Mouse (Mus musculus) Patski (cell line): ENCODE data around the gene Id3. TPM values are rescaled to one million over a fixed set of nuclear protein-coding genes. Genes with fewer than 3 reads are reported as not detected.

Source experiments
- ATAC-seq: fragments of 100-300 bp; one replicate; pipeline ENCODE4 v1.8.0; 2021
- CTCF ChIA-PET: fragments of 350-600 bp; sonication (Branson Sonifier 250); formaldehyde crosslinking; loops from one replicate; lab custom pipeline; 2022; ENCODE audit warnings: inconsistent platforms; lab: Charles Lee
- POLR2A ChIA-PET: fragments of 350-600 bp; sonication (Branson Sonifier 250); formaldehyde crosslinking; loops from one replicate; lab custom pipeline; 2022; ENCODE audit warnings: antibody characterized with exemption, inconsistent platforms; lab: Charles Lee
- DNase-seq: peaks from one replicate; pipeline ENCODE4 v3.0.0-alpha.2; 2011; ENCODE audit warnings: low read depth, low spot score
- H3K27me3 ChIP-seq: fragments of 371-371 bp; one replicate; pipeline ENCODE4 v1.5.1; 2021
- CTCF ChIP-seq: fragments of 100-300 bp; IDR thresholded peaks from one replicate; pipeline ENCODE4 v1.5.1; 2021
- in situ Hi-C: fragments of 300-500 bp; cut with MboI; formaldehyde crosslinking; loops from 3 replicates; pipeline ENCODE4 v1.11.1; 2018; ENCODE audit warnings: low pct_unique_long_range_greater_than_20kb, mixed read lengths
- polyA plus RNA-seq: library from polyadenylated mRNA; unstranded; gene quantifications from one replicate; pipeline ENCODE4 v1.2.3, GENCODE M21; 2021

Id3 gene
- polyA plus RNA-seq, 1 experiment from 2014 or later = 175 TPM

- DNase-seq = no peak
- CTCF ChIA-PET = no interaction called here
- no peak for TF ChIP-seq CTCF
- POLR2A ChIA-PET = interaction anchor here (1.2 kb wide), 1 partner anchor 9 kb away, joined by 3 read pairs; no protein-coding TSS in a partner anchor
- peak; percentile 15 for ATAC-seq
- H3K27me3 ChIP-seq = no peaks in the 10 kb centered on the region
- in situ Hi-C loops = no loop called here
Measured at GRCm38 (mm10) chr4:136146712-136147154, 3.4 kb downstream of the Id3 start.

- POLR2A ChIA-PET = no interaction called here
- no peak for TF ChIP-seq CTCF
- in situ Hi-C loops = no loop called here
- ATAC-seq (peak; percentile 38), DNase-seq (no peak)
- CTCF ChIA-PET = interaction anchor here (0.9 kb wide), 1 partner anchor 78 kb away, joined by 3 read pairs; no protein-coding TSS in a partner anchor
- H3K27me3 ChIP-seq = no peaks in the 10 kb centered on the region
Measured at GRCm38 (mm10) chr4:136147436-136148135, 4.3 kb downstream of the Id3 start.

- CTCF ChIA-PET = interaction anchor here (0.6 to 1.2 kb wide), 3 partner anchors 78 to 92 kb away, joined by 3 to 4 read pairs (median 3); no protein-coding TSS in a partner anchor
- POLR2A ChIA-PET = no interaction called here
- no peak for TF ChIP-seq CTCF
- H3K27me3 ChIP-seq = no peaks in the 10 kb centered on the region
- in situ Hi-C loops = no loop called here
- ATAC-seq (no peak), DNase-seq (no peak)
Measured at GRCm38 (mm10) chr4:136148342-136149044, 5.2 kb downstream of the Id3 start.

- no peak for TF ChIP-seq CTCF
- DNase-seq = no peak
- in situ Hi-C loops = no loop called here
- no peaks in the 10 kb centered on the region for H3K27me3 ChIP-seq
- no peak for ATAC-seq
- POLR2A ChIA-PET = no interaction called here
- CTCF ChIA-PET = interaction anchor here (1.2 kb wide), 1 partner anchor 83 kb away, joined by 3 read pairs; no protein-coding TSS in a partner anchor
Measured at GRCm38 (mm10) chr4:136149045-136149379, 5.7 kb downstream of the Id3 start.

- no peaks in the 10 kb centered on the region for H3K27me3 ChIP-seq
- ATAC-seq = no peak
- no peak for TF ChIP-seq CTCF
- in situ Hi-C loops = loop anchor here (10.0 to 25.0 kb wide), 2 partner anchors 205 to 337 kb away; partner anchors contain the start of gene Hmgcl
- ChIA-PET CTCF (interaction anchor here (0.8 to 1.1 kb wide), 2 partner anchors 10 to 71 kb away, joined by 4 to 6 read pairs; no protein-coding TSS in a partner anchor), POLR2A (no interaction called here)
- DNase-seq = no peak
Measured at GRCm38 (mm10) chr4:136149734-136150133, 6.4 kb downstream of the Id3 start.

GRCm38 (mm10) chr4:136150596-136150995 is 7.3 kb downstream of the Id3 start:
- ATAC-seq (no peak), DNase-seq (no peak)
- TF ChIP-seq CTCF = no peak
- in situ Hi-C loops = loop anchor here (10.0 to 25.0 kb wide), 2 partner anchors 206 to 338 kb away; partner anchors contain the start of gene Hmgcl
- POLR2A ChIA-PET = no interaction called here
- CTCF ChIA-PET = interaction anchor here (0.8 kb wide), 1 partner anchor 72 kb away, joined by 4 read pairs; no protein-coding TSS in a partner anchor
- no peaks in the 10 kb centered on the region for H3K27me3 ChIP-seq

GRCm38 (mm10) chr4:136152821-136153220 is 9.5 kb downstream of the Id3 start:
- ATAC-seq (no peak), DNase-seq (no peak)
- in situ Hi-C loops = loop anchor here (10.0 to 25.0 kb wide), 2 partner anchors 208 to 341 kb away; partner anchors contain the start of gene Hmgcl
- ChIA-PET POLR2A (no interaction called here), CTCF (no interaction called here)
- TF ChIP-seq CTCF = no peak
- no peaks in the 10 kb centered on the region for H3K27me3 ChIP-seq

GRCm38 (mm10) chr4:136154462-136154861 is 11.2 kb downstream of the Id3 start:
- H3K27me3 ChIP-seq = no peaks in the 10 kb centered on the region
- in situ Hi-C loops = loop anchor here (10.0 to 25.0 kb wide), 2 partner anchors 210 to 342 kb away; partner anchors contain the start of gene Hmgcl
- TF ChIP-seq CTCF = no peak
- no peak for DNase-seq
- no peak for ATAC-seq
- POLR2A ChIA-PET = no interaction called here
- CTCF ChIA-PET = no interaction called here

- H3K27me3 ChIP-seq = no peaks in the 10 kb centered on the region
- TF ChIP-seq CTCF = no peak
- ATAC-seq = no peak
- in situ Hi-C loops = loop anchor here (10.0 to 25.0 kb wide), 2 partner anchors 214 to 346 kb away; partner anchors contain the start of gene Hmgcl
- CTCF ChIA-PET = interaction anchor here (1.2 to 1.9 kb wide), 3 partner anchors 9 to 104 kb away, joined by 3 to 6 read pairs (median 3); no protein-coding TSS in a partner anchor
- DNase-seq = no peak
- POLR2A ChIA-PET = no interaction called here
Measured at GRCm38 (mm10) chr4:136158498-136158897, 15.2 kb downstream of the Id3 start.

GRCm38 (mm10) chr4:136159802-136160397 is 16.6 kb downstream of the Id3 start:
- ChIA-PET CTCF (interaction anchor here (0.6 to 1.9 kb wide), 6 partner anchors 8 to 205 kb away, joined by 3 to 6 read pairs (median 4); no protein-coding TSS in a partner anchor), POLR2A (no interaction called here)
- in situ Hi-C loops = loop anchor here (5.0 to 25.0 kb wide), 4 partner anchors 42 to 348 kb away; partner anchors contain the start of genes Hmgcl and Tcea3
- peak; percentile 81 for TF ChIP-seq CTCF
- DNase-seq = no peak
- H3K27me3 ChIP-seq = no peaks in the 10 kb centered on the region
- ATAC-seq = no peak
